Comparison of ENCODE assay signal across 1 mouse cellular context in genomic region chr9:61941054-61941453, GRCm38 (mm10).
TF ChIP-seq lines count a peak whose summit lies in the region.

No protein-coding gene starts in this region.

TF ChIP-seq in MEL, 35 proteins besides CTCF, POLR2A, EP300 and RAD21 (continued from another document):
- TF ChIP-seq TAL1 (IDR thresholded peaks at IDR 0.05; ENCODE audit: low read length) (peak; percentile 54), TCF12 (IDR thresholded peaks at IDR 0.05; ENCODE audit: low read depth, low read length) (peak; percentile 76), ZMIZ1 (IDR thresholded peaks at IDR 0.05; ENCODE audit: low read depth, low read length) (no peak), JUND (IDR thresholded peaks at IDR 0.05; ENCODE audit: low read depth, low read length) (no peak), MAX (IDR thresholded peaks at IDR 0.05; ENCODE audit: low read length) (peak; percentile 33; the same call in 1 of the 2 replicates), GATA1 (IDR thresholded peaks at IDR 0.05; ENCODE audit: low read depth, low read length) (peak; percentile 78), ZNF384 (IDR thresholded peaks at IDR 0.05; ENCODE audit: low read depth, low read length) (0 out of 2 replicates have a peak, but pooled peaks have one; percentile 18)
